Mouse (Mus musculus) gastrocnemius, postnatal 25 days (tissue): Measurements from ENCODE around the gene Vwf. TPM values are rescaled to one million over a fixed set of nuclear protein-coding genes. Genes with fewer than 3 reads are reported as not detected.

Experiments
- DNase-seq: peaks from one replicate; pipeline ENCODE4 v3.0.0; 2022
- total RNA-seq, 2 experiments: library from RNA; stranded (reverse); gene quantifications; 1 replicate in 1 of 2; 2 replicates in 1 of 2; pipeline ENCODE4 v1.2.3; 2021

Gene Vwf
- total RNA-seq, 2 experiments from 2014 or later = 17.3 to 42.4 TPM

GRCm38 (mm10) chr6:125640486-125640885 is 93.9 kb downstream of the Vwf start:
- no peak for DNase-seq

GRCm38 (mm10) chr6:125641146-125641545 is 94.6 kb downstream of the Vwf start:
- no peak for DNase-seq

GRCm38 (mm10) chr6:125648964-125649363 is 102.4 kb downstream of the Vwf start:
- no peak for DNase-seq

GRCm38 (mm10) chr6:125651335-125651734 is 104.8 kb downstream of the Vwf start:
- no peak for DNase-seq

GRCm38 (mm10) chr6:125653416-125653815 is 106.8 kb downstream of the Vwf start:
- DNase-seq = no peak

GRCm38 (mm10) chr6:125656921-125657320 is 110.3 kb downstream of the Vwf start:
- DNase-seq = no peak

GRCm38 (mm10) chr6:125657966-125658365 is 111.4 kb downstream of the Vwf start:
- DNase-seq = no peak

GRCm38 (mm10) chr6:125661106-125661877 is 114.7 kb downstream of the Vwf start:
- no peak for DNase-seq

- DNase-seq = no peak
Observed at GRCm38 (mm10) chr6:125663906-125664305, 117.3 kb downstream of the Vwf start.

- DNase-seq = no peak
Observed at GRCm38 (mm10) chr6:125671835-125672234, 125.3 kb downstream of the Vwf start.

- no peak for DNase-seq
Observed at GRCm38 (mm10) chr6:125678492-125678891, 131.9 kb downstream of the Vwf start.

GRCm38 (mm10) chr6:125680613-125681012 is 134.0 kb downstream of the Vwf start:
- no peak for DNase-seq

GRCm38 (mm10) chr6:125685420-125685819 is 138.8 kb downstream of the Vwf start:
- DNase-seq = no peak

- no peak for DNase-seq
Observed at GRCm38 (mm10) chr6:125687986-125688385, 141.4 kb downstream of the Vwf start.

GRCm38 (mm10) chr6:125690057-125690703 is 143.6 kb downstream of the Vwf start, which contains the start of gene Ano2:
Ano2 (plus strand) TSS chr6:125690419.
- no peak for DNase-seq

- DNase-seq = no peak
Observed at GRCm38 (mm10) chr6:125701146-125701545, 154.6 kb downstream of the Vwf start.

GRCm38 (mm10) chr6:125711261-125711660 is 164.7 kb downstream of the Vwf start:
- no peak for DNase-seq

GRCm38 (mm10) chr6:125726408-125726807 is 179.8 kb downstream of the Vwf start:
- DNase-seq = no peak

GRCm38 (mm10) chr6:125727484-125727911 is 180.9 kb downstream of the Vwf start:
- no peak for DNase-seq

GRCm38 (mm10) chr6:125729471-125729870 is 182.9 kb downstream of the Vwf start:
- no peak for DNase-seq

- DNase-seq = no peak
Observed at GRCm38 (mm10) chr6:125729986-125730535, 183.5 kb downstream of the Vwf start.
